Mouse (Mus musculus) ES-E14 (cell line): ENCODE measurements around the gene Cwc22.

ENCODE experiments used
- CHD2 ChIP-seq: IDR thresholded peaks from 2 replicates; pipeline ENCODE4 v1.6.1; 2014; ENCODE audit warnings: mild to moderate bottlenecking, low read depth, low read length, inconsistent platforms
- HCFC1 ChIP-seq: IDR thresholded peaks from 2 replicates; pipeline ENCODE4 v1.6.1; 2012; ENCODE audit warnings: low read length, inconsistent platforms, borderline replicate concordance; ENCODE audit not compliant: insufficient read depth
- MAFK ChIP-seq: IDR thresholded peaks from 2 replicates; pipeline ENCODE4 v1.6.1; 2014; ENCODE audit warnings: mild to moderate bottlenecking, low read depth, low read length, inconsistent platforms; ENCODE audit not compliant: insufficient read depth
- ZC3H11A ChIP-seq: IDR thresholded peaks from 2 replicates; pipeline ENCODE4 v1.6.1; 2012; ENCODE audit warnings: low read depth, mild to moderate bottlenecking, inconsistent platforms, low read length, borderline replicate concordance
- ZNF384 ChIP-seq: IDR thresholded peaks from 2 replicates; pipeline ENCODE4 v1.6.1; 2012; ENCODE audit warnings: low read depth, low read length, inconsistent platforms

- no peak for TF ChIP-seq CHD2
- no peak for TF ChIP-seq ZNF384
- no peak for TF ChIP-seq HCFC1
- no peak for TF ChIP-seq MAFK
- no peak for TF ChIP-seq ZC3H11A
Observed at GRCm38 (mm10) chr2:77838688-77839087, 107.5 kb downstream of the Cwc22 start.
